Mouse (Mus musculus) CH12.LX (cell line): Measurements from ENCODE around the gene Lmtk2. TPM values are rescaled to one million over a fixed set of nuclear protein-coding genes. Genes with fewer than 3 reads are reported as not detected.

ENCODE experiments used
- DNase-seq: peaks from one replicate; pipeline ENCODE4 v3.0.0-alpha.2; 2013; ENCODE audit errors: extremely low read depth
- H3K27ac ChIP-seq: 2 replicates; pipeline ENCODE4 v1.5.1; 2012; ENCODE audit warnings: low read depth, mild to moderate bottlenecking, control low read depth, moderate library complexity; ENCODE audit not compliant: insufficient read depth
- H3K27me3 ChIP-seq: replicated peaks from 2 replicates; pipeline ENCODE3; 2012; ENCODE audit warnings: inconsistent platforms
- H3K36me3 ChIP-seq, 2 experiments: replicated peaks in 1 of 2; 2 replicates each; pipeline versions ENCODE3 to v1.6.1; 2012; ENCODE audit warnings: inconsistent platforms in 1 of 2, low read length in 1 of 2, mild to moderate bottlenecking in 1 of 2, mixed read lengths in 1 of 2, moderate library complexity in 1 of 2; ENCODE audit not compliant: control insufficient read depth in 1 of 2, insufficient read depth in 1 of 2
- H3K4me1 ChIP-seq, 2 experiments: 2 replicates each; pipeline ENCODE4 v1.6.1; 2012; ENCODE audit warnings: inconsistent platforms in 1 of 2, moderate library complexity in 1 of 2; ENCODE audit not compliant: insufficient read depth in 2 of 2, control insufficient read depth in 1 of 2
- H3K4me2 ChIP-seq: 2 replicates; pipeline ENCODE4 v1.6.1; 2012; ENCODE audit warnings: low read depth, mild to moderate bottlenecking, control low read depth; ENCODE audit not compliant: poor library complexity, insufficient read depth, severe bottlenecking
- H3K4me3 ChIP-seq, 3 experiments: fragments of 150-350 bp in 1 of 3; sonication (generic) in 1 of 3; replicated peaks in 1 of 3; 2 replicates each; pipeline versions ENCODE3 to v1.5.1; 2011 to 2012; ENCODE audit warnings: low read depth in 2 of 3, low read length in 2 of 3, mild to moderate bottlenecking in 2 of 3, moderate library complexity in 2 of 3, control low read depth in 1 of 3, improper control_type of control experiment in 1 of 3, inconsistent platforms in 1 of 3, mixed read lengths in 1 of 3; ENCODE audit not compliant: poor library complexity in 1 of 3
- H3K79me2 ChIP-seq: replicated peaks from 2 replicates; pipeline ENCODE4 v1.6.1; 2012; ENCODE audit warnings: mild to moderate bottlenecking, moderate library complexity; ENCODE audit not compliant: control insufficient read depth, poor library complexity, insufficient read depth, severe bottlenecking; ENCODE audit errors: extremely low read depth
- H3K9ac ChIP-seq: 2 replicates; pipeline ENCODE4 v1.6.1; 2012; ENCODE audit warnings: low read depth, mild to moderate bottlenecking, control low read depth, moderate library complexity; ENCODE audit not compliant: insufficient read depth
- H3K9me3 ChIP-seq: replicated peaks from 2 replicates; pipeline ENCODE3; 2012; ENCODE audit warnings: low read length, inconsistent platforms, mixed read lengths
- CHD1 ChIP-seq: IDR thresholded peaks from 2 replicates; pipeline ENCODE4 v1.6.1; 2012; ENCODE audit warnings: low read depth, low read length, improper control_type of control experiment, inconsistent platforms
- CHD2 ChIP-seq: IDR thresholded peaks from 2 replicates; pipeline ENCODE4 v1.6.1; 2011; ENCODE audit warnings: low read length, improper control_type of control experiment
- CTCF ChIP-seq, 2 experiments: IDR thresholded peaks in 1 of 2; conservative IDR thresholded peaks in 1 of 2; 2 replicates each; pipeline ENCODE4 v1.5.1; 2011 to 2012; ENCODE audit warnings: low read depth in 2 of 2, low read length in 2 of 2, improper control_type of control experiment in 1 of 2, inconsistent platforms in 1 of 2, mild to moderate bottlenecking in 1 of 2, moderate library complexity in 1 of 2
- E2F4 ChIP-seq: IDR thresholded peaks from 2 replicates; pipeline ENCODE4 v1.6.1; 2011; ENCODE audit warnings: low read depth, low read length, improper control_type of control experiment; ENCODE audit not compliant: insufficient replicate concordance
- ELF1 ChIP-seq: IDR thresholded peaks from 2 replicates; pipeline ENCODE4 v1.6.1; 2014; ENCODE audit warnings: low read depth, mild to moderate bottlenecking, inconsistent platforms, low read length, improper control_type of control experiment
- ETS1 ChIP-seq: conservative IDR thresholded peaks from 2 replicates; pipeline ENCODE4 v1.6.1; 2012; ENCODE audit warnings: low read depth, mild to moderate bottlenecking, inconsistent platforms, low read length, improper control_type of control experiment, moderate library complexity
- HCFC1 ChIP-seq: IDR thresholded peaks from 2 replicates; pipeline ENCODE4 v1.6.1; 2012; ENCODE audit warnings: low read depth, mild to moderate bottlenecking, inconsistent platforms, low read length, improper control_type of control experiment
- IRF4 ChIP-seq: IDR thresholded peaks from 2 replicates; pipeline ENCODE4 v1.6.1; 2014; ENCODE audit warnings: low read depth, mild to moderate bottlenecking, inconsistent platforms, low read length, improper control_type of control experiment
- JUND ChIP-seq: conservative IDR thresholded peaks from 2 replicates; pipeline ENCODE4 v1.6.1; 2011; ENCODE audit warnings: low read depth, low read length, improper control_type of control experiment
- KAT2A ChIP-seq: IDR thresholded peaks from 2 replicates; pipeline ENCODE4 v1.6.1; 2012; ENCODE audit warnings: low read length, improper control_type of control experiment, inconsistent platforms; ENCODE audit not compliant: insufficient replicate concordance
- MAFK ChIP-seq: IDR thresholded peaks from 2 replicates; pipeline ENCODE4 v1.6.1; 2011; ENCODE audit warnings: low read length, improper control_type of control experiment; ENCODE audit not compliant: insufficient replicate concordance
- MEF2A ChIP-seq: IDR thresholded peaks from 2 replicates; pipeline ENCODE4 v1.6.1; 2014; ENCODE audit warnings: low read depth, mild to moderate bottlenecking, inconsistent platforms, low read length, improper control_type of control experiment, borderline replicate concordance
- MXI1 ChIP-seq: IDR thresholded peaks from 2 replicates; pipeline ENCODE4 v1.6.1; 2011; ENCODE audit warnings: mild to moderate bottlenecking, low read depth, low read length, improper control_type of control experiment
- POLR2A ChIP-seq: IDR thresholded peaks from 2 replicates; pipeline ENCODE4 v1.6.1; 2011; ENCODE audit warnings: low read depth, mild to moderate bottlenecking, improper control_type of control experiment, low read length
- POLR2AphosphoS2 ChIP-seq: IDR thresholded peaks from 2 replicates; pipeline ENCODE4 v1.6.1; 2011; ENCODE audit warnings: low read depth, low read length, improper control_type of control experiment
- RAD21 ChIP-seq: IDR thresholded peaks from 2 replicates; pipeline ENCODE4 v1.6.1; 2011; ENCODE audit warnings: low read depth, mild to moderate bottlenecking, low read length, improper control_type of control experiment, moderate library complexity
- SIN3A ChIP-seq: IDR thresholded peaks from 2 replicates; pipeline ENCODE4 v1.6.1; 2012; ENCODE audit warnings: low read length, improper control_type of control experiment, inconsistent platforms
- SMC3 ChIP-seq: IDR thresholded peaks from 2 replicates; pipeline ENCODE4 v1.6.1; 2011; ENCODE audit warnings: low read depth, low read length, improper control_type of control experiment
- TBP ChIP-seq: conservative IDR thresholded peaks from 2 replicates; pipeline ENCODE4 v1.6.1; 2011; ENCODE audit warnings: low read depth, low read length, improper control_type of control experiment
- TCF12 ChIP-seq: IDR thresholded peaks from 2 replicates; pipeline ENCODE4 v1.6.1; 2014; ENCODE audit warnings: low read depth, mild to moderate bottlenecking, inconsistent platforms, low read length, improper control_type of control experiment
- USF1 ChIP-seq: IDR thresholded peaks from 2 replicates; pipeline ENCODE4 v1.6.1; 2014; ENCODE audit warnings: low read depth, mild to moderate bottlenecking, inconsistent platforms, low read length, improper control_type of control experiment
- ZMIZ1 ChIP-seq: IDR thresholded peaks from 2 replicates; pipeline ENCODE4 v1.6.1; 2012; ENCODE audit warnings: low read depth, mild to moderate bottlenecking, inconsistent platforms, low read length, improper control_type of control experiment
- dilution Hi-C: fragments of 300-500 bp; cut with MboI; formaldehyde crosslinking; loops from 2 replicates; pipeline ENCODE4 v1.14.3; 2020; ENCODE audit warnings: low sequenced_read_pairs; ENCODE audit not compliant: extremely low pct_unique_long_range_greater_than_20kb, extremely low pct_ligation_motif_present
- in situ Hi-C: fragments of 300-500 bp; cut with MboI; formaldehyde crosslinking; loops from 3 replicates; pipeline ENCODE4 v1.14.3; 2019; ENCODE audit warnings: low sequenced_read_pairs, low pct_ligation_motif_present, low pct_unique_long_range_greater_than_20kb, mixed read lengths
- polyA plus RNA-seq: library from polyadenylated mRNA; unstranded; fragments of >175 nt; gene quantifications from 2 replicates; pipeline ENCODE4 v1.2.1, GENCODE M21; 2012; ENCODE audit warnings: low read depth; ENCODE audit not compliant: insufficient read length
- total RNA-seq, 2 experiments: library from RNA; depleted of rRNA; stranded (reverse); fragments of 300-350 nt in 1 of 2; fragments of >200 nt in 1 of 2; gene quantifications; 2 replicates each; pipeline ENCODE4 v1.2.3; 2012 to 2014

The Lmtk2 gene
- total and polyA plus RNA-seq, 3 experiments = 5.1 to 10.1 (median 5.7) TPM

- TF ChIP-seq KAT2A (no peak), HCFC1 (no peak), ETS1 (no peak), TCF12 (no peak), POLR2AphosphoS2 (no peak), CTCF (conservative IDR thresholded peaks at IDR 0.05 in 1 of 2, IDR thresholded peaks at IDR 0.05 in 1 of 2; ENCODE audit: low read depth in 2 of 2, low read length in 2 of 2) (peak; percentile 90 to 91), IRF4 (peak; percentile 59), ELF1 (no peak), USF1 (no peak), SMC3 (peak; percentile 92), SIN3A (no peak), CHD1 (no peak), CHD2 (no peak), TBP (no peak), RAD21 (peak; percentile 71), JUND (no peak), MEF2A (no peak), POLR2A (no peak)
These were observed 114.2 kb downstream of the Lmtk2 start (continued) for GRCm38 (mm10) chr5:144214453-144214852.

GRCm38 (mm10) chr5:144215992-144216391 is 115.8 kb downstream of the Lmtk2 start:
- in situ Hi-C loops = loop anchor here (25.0 kb wide), 1 partner anchor 521 kb away; no protein-coding TSS in a partner anchor
- no peaks in the 10 kb centered on the region for H3K27me3 ChIP-seq
- TF ChIP-seq CHD1 (no peak), POLR2AphosphoS2 (no peak), E2F4 (no peak), ZMIZ1 (no peak), USF1 (no peak), MXI1 (no peak), CHD2 (no peak), POLR2A (no peak), MAFK (no peak), MEF2A (no peak)
- peaks cover 11 to 27% of the 10 kb centered on the region in 2 experiments for H3K4me1 ChIP-seq
- H3K79me2 ChIP-seq = no peaks in the 10 kb centered on the region
- no peak for DNase-seq
- H3K9me3 ChIP-seq = no peaks in the 10 kb centered on the region
- no peak overlapping the region for H3K27ac ChIP-seq
- dilution Hi-C loops = no loop called here
- H3K4me2 ChIP-seq = no peak overlapping the region
- H3K4me3 ChIP-seq = no peak overlapping the region
- H3K36me3 ChIP-seq = peaks cover 0 to 58% of the 10 kb centered on the region in 2 experiments
- no peak overlapping the region for H3K9ac ChIP-seq
